Mouse (Mus musculus) intestine, postnatal 0 days (tissue): ENCODE measurements around the gene Ap4b1. TPM values are rescaled to one million over a fixed set of nuclear protein-coding genes. Genes with fewer than 3 reads are reported as not detected.

Source experiments
- ATAC-seq: fragments of 200-750 bp; cut with Nextera tagmentation; 2 replicates; pipeline ENCODE4 v1.8.0; 2017; ENCODE audit warnings: mild to moderate bottlenecking, moderate TSS enrichment, moderate library complexity
- H3K27ac ChIP-seq: fragments of 300-500 bp; sonication (generic); 2 replicates; pipeline ENCODE4 v1.5.1; 2014; ENCODE audit warnings: mild to moderate bottlenecking, low read depth, low read length, moderate library complexity
- H3K27me3 ChIP-seq: fragments of 300-500 bp; sonication (generic); replicated peaks from 2 replicates; pipeline ENCODE4 v1.6.1; 2014; ENCODE audit warnings: low read length, mixed read lengths; ENCODE audit not compliant: control insufficient read depth, insufficient read depth
- H3K36me3 ChIP-seq: fragments of 300-500 bp; sonication (generic); 2 replicates; pipeline ENCODE4 v1.6.1; 2014; ENCODE audit warnings: mild to moderate bottlenecking, moderate library complexity; ENCODE audit not compliant: control insufficient read depth, insufficient read depth
- H3K4me1 ChIP-seq: fragments of 300-500 bp; sonication (generic); replicated peaks from 2 replicates; pipeline ENCODE4 v1.6.1; 2014; ENCODE audit warnings: antibody characterized with exemption, low read length, mixed read lengths; ENCODE audit not compliant: control insufficient read depth, insufficient read depth
- H3K4me2 ChIP-seq: fragments of 300-500 bp; sonication (generic); replicated peaks from 2 replicates; pipeline ENCODE4 v1.6.1; 2014; ENCODE audit warnings: low read depth, mild to moderate bottlenecking, moderate library complexity
- H3K4me3 ChIP-seq: fragments of 300-500 bp; sonication (generic); 2 replicates; pipeline ENCODE4 v1.5.1; 2014; ENCODE audit warnings: low read depth, low read length
- H3K9ac ChIP-seq: fragments of 300-500 bp; sonication (generic); 2 replicates; pipeline ENCODE4 v1.6.1; 2014; ENCODE audit warnings: mild to moderate bottlenecking, low read depth, low read length
- H3K9me3 ChIP-seq: fragments of 300-500 bp; sonication (generic); 2 replicates; pipeline ENCODE4 v1.6.1; 2016; ENCODE audit warnings: mixed run types; ENCODE audit not compliant: control insufficient read depth
- CTCF ChIP-seq: sonication (generic); IDR thresholded peaks from 2 replicates; pipeline ENCODE4 v1.5.1; 2016; ENCODE audit warnings: low read depth, mild to moderate bottlenecking, control low read depth, antibody characterized with exemption, moderate library complexity
- WGBS: fragments of 180-500 bp; shearing (Covaris S2); extraction: QIAGEN DNeasy Blood & Tissue Kit; methylation state at CpG from one replicate; pipeline ENCODE4 v1.1.7; 2014; 5-methylcytosine and 5-hydroxymethylcytosine counted together
- polyA plus RNA-seq: library from polyadenylated mRNA; unstranded; fragments of >200 nt; fragmentation: Nextera tagmentation; extraction: Ambion mirVana; gene quantifications from 2 replicates; pipeline ENCODE4 v1.2.1, GENCODE M21; 2015

Ap4b1 gene
- polyA plus RNA-seq, 1 experiment from 2014 or later = 12.6 TPM

DNA sequence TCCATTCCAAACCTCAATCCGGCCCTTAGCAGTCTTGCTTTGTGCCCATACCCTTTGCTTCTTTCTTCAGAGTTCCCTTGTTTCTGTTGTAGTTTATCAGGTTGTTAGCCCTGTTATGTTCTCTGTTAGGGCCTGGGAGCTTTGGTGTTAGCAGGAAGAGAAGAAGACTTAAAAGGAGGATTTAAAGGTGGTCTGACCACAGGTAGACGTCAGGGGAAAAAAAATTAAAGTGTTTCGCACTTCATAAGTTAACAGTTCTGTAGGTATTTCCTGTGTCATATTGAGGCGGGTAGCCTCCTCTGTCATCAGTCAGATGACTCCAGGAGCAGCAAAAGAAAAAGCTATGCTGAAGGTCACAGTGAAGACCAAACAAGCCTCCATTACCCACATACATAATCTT is 58.7 kb downstream of the Ap4b1 start:
- WGBS = 80% methylated on average over 4 of the region's 4 CpGs
- no peak for TF ChIP-seq CTCF
- H3K27ac ChIP-seq = no peak overlapping the region

More for the DNA sequence above, 58.7 kb downstream of the Ap4b1 start:
- Histone ChIP-seq H3K9me3 (no peaks in the 10 kb centered on the region), H3K4me2 (no peak overlapping the region), H3K36me3 (no peaks in the 10 kb centered on the region), H3K27me3 (no peaks in the 10 kb centered on the region), H3K4me1 (no peaks in the 10 kb centered on the region), H3K9ac (no peak overlapping the region), H3K4me3 (no peak overlapping the region)
- ATAC-seq = no peak

Other genes with a start within 250 kb of the Ap4b1 start
- 0.56 and 0.60 TPM in 2 replicates for gene Syt6, start 234.3 kb upstream of the Ap4b1 start, polyA plus RNA-seq
- 0.26 and 0.31 TPM in 2 replicates for gene Atg4a-ps, start 163.5 kb upstream of the Ap4b1 start, polyA plus RNA-seq
- 11.5 and 13.1 TPM in 2 replicates for gene Olfml3, start 71.5 kb upstream of the Ap4b1 start, polyA plus RNA-seq
- not detected in 2 replicates for gene Gm10964, start 70.2 kb upstream of the Ap4b1 start, polyA plus RNA-seq
- 6.6 and 7.1 TPM in 2 replicates for gene Hipk1, start 18.0 kb upstream of the Ap4b1 start, polyA plus RNA-seq
- gene Dclre1b, start 76 bp upstream of the Ap4b1 start, polyA plus RNA-seq = 10.2 and 13.3 TPM in 2 replicates
- 0.18 TPM in 1 of 2 replicates, not detected in the other for gene Gm43064, start 53 bp downstream of the Ap4b1 start, polyA plus RNA-seq
- 27.1 and 31.6 TPM in 2 replicates for gene Bcl2l15, start 23.1 kb downstream of the Ap4b1 start, polyA plus RNA-seq
- gene Ptpn22, start 50.3 kb downstream of the Ap4b1 start, polyA plus RNA-seq = 1.5 TPM in 2 replicates
- gene Rsbn1, start 104.6 kb downstream of the Ap4b1 start, polyA plus RNA-seq = 5.3 and 5.5 TPM in 2 replicates
- gene Phtf1, start 158.6 kb downstream of the Ap4b1 start, polyA plus RNA-seq = 6.4 and 7.1 TPM in 2 replicates